Mouse (Mus musculus) liver, postnatal 0 days (tissue): ENCODE results near the gene Mbip. TPM values are rescaled to one million over a fixed set of nuclear protein-coding genes. Genes with fewer than 3 reads are reported as not detected.

Experiments used
- ATAC-seq: fragments of 200-750 bp; cut with Nextera tagmentation; 2 replicates; pipeline ENCODE4 v1.8.0; 2017; ENCODE audit warnings: mild to moderate bottlenecking, moderate library complexity
- DNase-seq: peaks from one replicate; pipeline ENCODE4 v3.0.0-alpha.2; 2016
- H3K27ac ChIP-seq: fragments of 300-500 bp; sonication (generic); 2 replicates; pipeline ENCODE4 v1.5.1; 2014; ENCODE audit warnings: antibody characterized with exemption, moderate library complexity, mild to moderate bottlenecking, low read depth
- H3K27me3 ChIP-seq: fragments of 300-500 bp; sonication (generic); 2 replicates; pipeline ENCODE4 v1.6.1; 2014; ENCODE audit warnings: low read length, control low read depth, mixed read lengths; ENCODE audit not compliant: insufficient read depth
- H3K36me3 ChIP-seq: fragments of 300-500 bp; sonication (generic); replicated peaks from 2 replicates; pipeline ENCODE4 v1.6.1; 2014; ENCODE audit warnings: mild to moderate bottlenecking, control low read depth, low read length, moderate library complexity, mixed read lengths; ENCODE audit not compliant: insufficient read depth
- H3K4me1 ChIP-seq: fragments of 300-500 bp; sonication (generic); 2 replicates; pipeline ENCODE4 v1.6.1; 2014; ENCODE audit warnings: antibody characterized with exemption, mild to moderate bottlenecking, control low read depth; ENCODE audit not compliant: insufficient read depth
- H3K4me2 ChIP-seq: fragments of 300-500 bp; sonication (generic); 2 replicates; pipeline ENCODE4 v1.6.1; 2014; ENCODE audit warnings: low read depth, mild to moderate bottlenecking, low read length, moderate library complexity, mixed read lengths
- H3K4me3 ChIP-seq: fragments of 300-500 bp; sonication (generic); 2 replicates; pipeline ENCODE4 v1.5.1; 2014; ENCODE audit warnings: low read depth, low read length
- H3K9ac ChIP-seq: fragments of 300-500 bp; sonication (generic); replicated peaks from 2 replicates; pipeline ENCODE4 v1.6.1; 2014; ENCODE audit warnings: mild to moderate bottlenecking, moderate library complexity
- H3K9me3 ChIP-seq: fragments of 300-500 bp; sonication (generic); 2 replicates; pipeline ENCODE4 v1.6.1; 2016; ENCODE audit warnings: mild to moderate bottlenecking, control low read depth, low read length, mixed read lengths
- CTCF ChIP-seq: sonication (generic); IDR thresholded peaks from 2 replicates; pipeline ENCODE4 v1.5.1; 2016; ENCODE audit warnings: antibody characterized with exemption, low read depth
- EP300 ChIP-seq: IDR thresholded peaks from 2 replicates; pipeline ENCODE4 v1.6.1; 2016; ENCODE audit warnings: antibody characterized with exemption, low read depth, mild to moderate bottlenecking
- WGBS: fragments of 180-500 bp; shearing (Covaris S2); extraction: QIAGEN DNeasy Blood & Tissue Kit; methylation state at CpG from one replicate; pipeline ENCODE4 v1.1.7; 2014; ENCODE audit not compliant: insufficient replicate concordance; 5-methylcytosine and 5-hydroxymethylcytosine counted together
- polyA plus RNA-seq: library from polyadenylated mRNA; unstranded; fragments of >200 nt; fragmentation: Nextera tagmentation; extraction: Ambion mirVana; gene quantifications from 2 replicates; pipeline ENCODE4 v1.2.1, GENCODE M21; 2015

The Mbip gene
- polyA plus RNA-seq: 7.7 and 7.8 TPM in 2 replicates

DNA sequence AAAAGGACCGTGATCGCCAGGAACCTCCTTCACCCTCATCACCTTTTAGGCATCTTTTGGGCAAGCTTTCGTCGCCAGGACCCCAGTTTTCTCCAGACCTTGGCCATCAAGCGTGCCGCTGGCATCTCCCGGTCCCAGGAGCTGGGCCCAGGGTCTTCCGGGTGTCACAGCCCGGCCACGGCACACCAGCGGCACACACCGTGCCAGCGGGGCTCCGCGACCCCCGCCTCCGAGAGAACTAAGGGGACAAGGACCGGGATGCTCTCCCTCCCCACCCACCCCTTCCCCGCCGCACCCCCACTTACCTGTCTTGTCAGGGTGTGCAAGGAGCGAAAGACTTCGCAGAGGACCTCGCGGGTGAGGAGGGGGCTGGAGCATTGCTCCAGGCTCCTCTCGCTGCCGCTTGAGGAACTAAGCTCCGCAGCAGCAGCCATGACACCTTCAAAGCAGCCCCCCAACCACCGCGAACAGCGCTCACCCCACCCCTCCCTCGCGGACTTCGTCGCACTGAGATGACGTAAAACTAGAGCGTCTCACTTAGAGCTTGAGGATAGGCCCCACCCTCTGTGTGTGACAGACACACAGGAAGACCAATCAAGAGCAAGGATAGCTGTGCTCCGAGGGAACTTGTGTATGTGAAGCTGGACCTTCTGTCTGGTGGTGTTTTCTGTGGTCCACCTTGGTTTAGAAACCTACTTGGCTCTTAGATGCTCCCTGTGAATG, at the start of gene Mbip:
Gene Mbip, minus strand, starts transcription at position 528 of the 723 bp plus-strand sequence.
- no peaks in the 10 kb centered on the region for H3K9me3 ChIP-seq
- peak within 1 kb of the TSS; percentile 64 for H3K27ac ChIP-seq
- TF ChIP-seq CTCF: no peak
- TF ChIP-seq EP300: no peak
- ATAC-seq: peak; percentile 100
- no peaks in the 10 kb centered on the region; the same call in 1 of the 2 replicates for H3K4me1 ChIP-seq
- H3K4me2 ChIP-seq: peak within 1 kb of the TSS; percentile 67
- H3K27me3 ChIP-seq: no peaks in the 10 kb centered on the region
- H3K4me3 ChIP-seq: peak within 1 kb of the TSS; percentile 97
- peak; percentile 96 for DNase-seq
- WGBS: under 1% methylated on average over 33 of the region's 37 CpGs
- H3K36me3 ChIP-seq: no peaks in the 10 kb centered on the region
- peak within 1 kb of the TSS; percentile 93 for H3K9ac ChIP-seq

GRCm38 (mm10) chr12:56387647-56388205, 42.0 kb upstream of the Mbip start:
- Histone ChIP-seq H3K4me3 (no peak overlapping the region), H3K27me3 (no peaks in the 10 kb centered on the region), H3K4me2 (no peak overlapping the region), H3K9ac (no peak overlapping the region), H3K27ac (no peak overlapping the region), H3K9me3 (no peaks in the 10 kb centered on the region), H3K4me1 (no peaks in the 10 kb centered on the region), H3K36me3 (no peaks in the 10 kb centered on the region)
- WGBS: 79% methylated on average over 7 of the region's 7 CpGs
- no peak for ATAC-seq
- TF ChIP-seq EP300 (no peak), CTCF (no peak)
- DNase-seq: no peak

DNA sequence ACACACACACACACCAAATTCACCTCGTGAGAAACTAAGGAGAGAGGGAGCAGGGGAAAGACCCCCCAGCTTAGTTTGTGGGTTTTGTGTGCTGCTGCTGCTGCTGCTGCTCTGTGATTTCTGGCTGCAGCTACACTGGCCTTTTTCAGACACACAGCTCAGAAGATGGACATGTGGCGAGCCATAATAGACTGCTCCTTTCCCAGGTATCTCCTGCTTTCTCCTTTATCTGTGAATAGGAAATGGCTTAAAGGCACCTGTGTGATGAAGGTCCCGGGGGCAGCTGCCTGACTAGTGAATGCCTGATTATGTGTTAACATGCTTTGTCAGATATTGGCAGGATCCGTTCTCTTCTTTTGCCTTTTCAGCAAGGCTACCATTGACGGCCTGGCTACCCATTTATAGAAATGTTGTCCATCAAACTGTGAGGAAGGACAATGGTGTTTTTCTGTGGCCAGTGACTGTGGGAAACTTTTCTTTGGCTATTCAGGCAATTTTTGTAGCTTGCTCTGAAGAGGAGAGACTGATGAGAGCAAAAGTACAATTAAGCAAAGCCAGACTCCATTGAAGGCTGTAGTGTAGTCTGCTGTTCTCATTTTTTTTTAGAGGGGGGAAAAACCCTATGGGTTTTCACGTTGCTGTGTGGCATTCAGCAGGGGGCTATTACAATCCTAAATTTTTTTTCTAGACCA, 41.4 kb upstream of the Mbip start:
- Histone ChIP-seq H3K27me3 (no peaks in the 10 kb centered on the region), H3K4me3 (no peak overlapping the region), H3K4me1 (no peaks in the 10 kb centered on the region), H3K27ac (no peak overlapping the region), H3K4me2 (no peak overlapping the region), H3K9me3 (no peaks in the 10 kb centered on the region), H3K36me3 (no peaks in the 10 kb centered on the region), H3K9ac (no peak overlapping the region)
- DNase-seq: no peak
- TF ChIP-seq EP300: no peak
- TF ChIP-seq CTCF: no peak
- WGBS: 56% methylated on average over 6 of the region's 6 CpGs
- ATAC-seq: no peak

- WGBS: 3% methylated on average over 5 of the region's 5 CpGs
- H3K4me2 ChIP-seq: peak overlapping the region; percentile 67
- H3K27ac ChIP-seq: no peak overlapping the region
- H3K9me3 ChIP-seq: no peaks in the 10 kb centered on the region
- H3K36me3 ChIP-seq: 0 out of 2 replicates have a peak, but pooled peaks cover 2% of the 10 kb centered on the region
- no peak for DNase-seq
- no peaks in the 10 kb centered on the region; the same call in 1 of the 2 replicates for H3K4me1 ChIP-seq
- no peak for ATAC-seq
- H3K27me3 ChIP-seq: no peaks in the 10 kb centered on the region
- peak overlapping the region; percentile 97 for H3K4me3 ChIP-seq
- TF ChIP-seq EP300 (no peak), CTCF (no peak)
- H3K9ac ChIP-seq: peak overlapping the region; percentile 93
Measured at GRCm38 (mm10) chr12:56344771-56345314, 851 bp downstream of the Mbip start.

GRCm38 (mm10) chr12:56339295-56340056, 6.2 kb downstream of the Mbip start:
- H3K4me2 ChIP-seq: no peak overlapping the region
- H3K27ac ChIP-seq: no peak overlapping the region
- no peaks in the 10 kb centered on the region for H3K4me1 ChIP-seq
- DNase-seq (no peak), ATAC-seq (no peak)
- no peak overlapping the region for H3K9ac ChIP-seq
- H3K9me3 ChIP-seq: no peaks in the 10 kb centered on the region
- TF ChIP-seq CTCF (no peak), EP300 (no peak)
- 86% methylated on average over 8 of the region's 8 CpGs for WGBS
- peaks cover 29% of the 10 kb centered on the region for H3K36me3 ChIP-seq
- no peak overlapping the region for H3K4me3 ChIP-seq
- H3K27me3 ChIP-seq: no peaks in the 10 kb centered on the region
